9 mouse cellular contexts compared by ENCODE assay signal in genomic region chr9:107555701-107556100, GRCm38 (mm10). TPM values are rescaled to one million over a fixed set of nuclear protein-coding genes. Genes with fewer than 3 reads are reported as not detected.
DNase-seq lines count a peak whose midpoint lies in the region; ATAC-seq and TF ChIP-seq lines count a peak whose summit lies in the region.
"Had no signal": no experiment of that assay in that cellular context is flagged by ENCODE, and none has a peak within 500 bp of the region (broad histone marks: within the 10 kb centered on the region; RNA-seq: fewer than 3 reads in every experiment).

No protein-coding gene starts in this region.

- H3K9me3 ChIP-seq in limb, embryonic 15.5 days, result no peaks in the 10 kb centered on the region
- no peaks in the 10 kb centered on the region for H3K9me3 ChIP-seq in stomach, embryonic 16.5 days (replicated peaks; ENCODE audit: control insufficient read depth, low read length)

- H3K27ac ChIP-seq in gastrocnemius, adult 2 months, result peak overlapping the region; percentile 99
- H3K27ac ChIP-seq in testis, adult 2 months (ENCODE audit: control insufficient read depth, insufficient read depth, low read depth, low read length), result peak overlapping the region; percentile 93
- H3K27ac ChIP-seq in limb, embryonic 15.5 days, result peak overlapping the region; percentile 97
- H3K27ac ChIP-seq in stomach, embryonic 16.5 days (ENCODE audit: low read length), result peak overlapping the region; percentile 95

- no peak for TF ChIP-seq POLR2A in testis, adult 2 months (IDR thresholded peaks at IDR 0.05; ENCODE audit: control insufficient read depth, low read depth, low read length)

- DNase-seq in gastrocnemius, adult 2 months, result no peak
- DNase-seq in gastrocnemius, postnatal 36 days, result no peak
- DNase-seq in testis, postnatal 14 days (ENCODE audit: low spot score), result no peak
- no peak for DNase-seq in layer of hippocampus, adult 9-10 months (ENCODE audit: low spot score)
- no peak for DNase-seq in thymus, postnatal 36 days
- DNase-seq: layer of hippocampus, postnatal 36 days had no signal

- peak overlapping the region; percentile 89 for H3K4me3 ChIP-seq in gastrocnemius, adult 2 months
- peak overlapping the region; percentile 88 for H3K4me3 ChIP-seq in testis, adult 2 months (ENCODE audit: control insufficient read depth, low read depth, low read length)
- peak overlapping the region; percentile 72 for H3K4me3 ChIP-seq in limb, embryonic 15.5 days
- peak overlapping the region; percentile 73 for H3K4me3 ChIP-seq in stomach, embryonic 16.5 days (replicated peaks; ENCODE audit: low read length)

- ATAC-seq in limb, embryonic 15.5 days (ENCODE audit: insufficient number of reproducible peaks, low FRiP score, low TSS enrichment, low read depth), result no peak
- ATAC-seq in stomach, embryonic 16.5 days (ENCODE audit: insufficient read depth, low FRiP score), result no peak

- no peaks in the 10 kb centered on the region for H3K27me3 ChIP-seq in testis, adult 2 months (ENCODE audit: control insufficient read depth, insufficient read depth, low read length)
- H3K27me3 ChIP-seq in limb, embryonic 15.5 days, result no peaks in the 10 kb centered on the region
- no peaks in the 10 kb centered on the region for H3K27me3 ChIP-seq in stomach, embryonic 16.5 days (ENCODE audit: control insufficient read depth, insufficient read depth, low read length)

- TF ChIP-seq CTCF in gastrocnemius, adult 2 months (IDR thresholded peaks at IDR 0.05), result no peak
- no peak for TF ChIP-seq CTCF in testis, adult 2 months (IDR thresholded peaks at IDR 0.05; ENCODE audit: control insufficient read depth, insufficient read depth, insufficient replicate concordance, low read depth, low read length)

- 27% methylated on average over 2 of the region's 2 CpGs for WGBS in limb, embryonic 15.5 days
- 46% methylated on average over 2 of the region's 2 CpGs for WGBS in stomach, embryonic 16.5 days

- H3K4me1 ChIP-seq in testis, adult 2 months (ENCODE audit: control insufficient read depth, insufficient read depth, low read length), result peaks cover 10% of the 10 kb centered on the region
- H3K4me1 ChIP-seq in limb, embryonic 15.5 days, result peaks cover 55% of the 10 kb centered on the region
- peaks cover 44% of the 10 kb centered on the region for H3K4me1 ChIP-seq in stomach, embryonic 16.5 days (ENCODE audit: control insufficient read depth, insufficient read depth, low read length)

- H3K36me3 ChIP-seq in testis, adult 2 months (ENCODE audit: control insufficient read depth, insufficient read depth, low read length), result no peaks in the 10 kb centered on the region; the same call in 1 of the 2 replicates
- H3K36me3 ChIP-seq in limb, embryonic 15.5 days, result peaks cover 38% of the 10 kb centered on the region
- peaks cover 28% of the 10 kb centered on the region for H3K36me3 ChIP-seq in stomach, embryonic 16.5 days (ENCODE audit: control insufficient read depth, insufficient read depth, low read length)

- H3K4me2 ChIP-seq in limb, embryonic 15.5 days, result peak overlapping the region; percentile 89
- peak overlapping the region; percentile 96 for H3K4me2 ChIP-seq in stomach, embryonic 16.5 days (ENCODE audit: low read depth, low read length)

- intact Hi-C loops in gastrocnemius, adult 2 months (cut with DNase I), result no loop called here
- intact Hi-C loops in gastrocnemius, postnatal 36 days (cut with DNase I), result no loop called here

- peak overlapping the region; percentile 67 for H3K9ac ChIP-seq in limb, embryonic 15.5 days
- H3K9ac ChIP-seq in stomach, embryonic 16.5 days (ENCODE audit: low read length), result peak overlapping the region; percentile 93

RNA-seq across cellular contexts. Expression of gene Rassf1, which starts 4.3 kb away (rescaled TPM):
- 10 to 100 TPM; 14.0 to 14.3 TPM for total RNA-seq in gastrocnemius, adult 2 months (2021)
- total RNA-seq in gastrocnemius, postnatal 36 days (2021), result 10 to 100 TPM; 10.4 to 14.9 TPM
- polyA plus RNA-seq in testis, adult 2 months (2012; rRNA removed), result 62.8 and 63.4 TPM in 2 replicates
- 89.7 and 95.4 TPM in 2 replicates for polyA plus RNA-seq in limb, embryonic 15.5 days (2015; fragmentation: Nextera tagmentation; extraction: Ambion mirVana)
- 63.8 and 72.2 TPM in 2 replicates for polyA plus RNA-seq in stomach, embryonic 16.5 days (2015; fragmentation: Nextera tagmentation; extraction: Ambion mirVana)

RNA-seq across cellular contexts. Expression of gene Tusc2, which starts 7.4 kb away (rescaled TPM):
- 10 to 100 TPM; 35.6 to 35.7 TPM for total RNA-seq in gastrocnemius, adult 2 months (2021)
- total RNA-seq in gastrocnemius, postnatal 36 days (2021), result 10 to 100 TPM; 28.7 to 35.1 TPM
- 28.4 and 31.7 TPM in 2 replicates for polyA plus RNA-seq in testis, adult 2 months (2012; rRNA removed)
- polyA plus RNA-seq in limb, embryonic 15.5 days (2015; fragmentation: Nextera tagmentation; extraction: Ambion mirVana), result 35.9 and 37.3 TPM in 2 replicates
- 35.0 and 38.2 TPM in 2 replicates for polyA plus RNA-seq in stomach, embryonic 16.5 days (2015; fragmentation: Nextera tagmentation; extraction: Ambion mirVana)

RNA-seq across cellular contexts. Expression of gene Zmynd10, which starts 8.6 kb away (rescaled TPM):
- total RNA-seq in gastrocnemius, adult 2 months (2021), result under 1 TPM in 1 of 2 experiments, not detected in 1; 0.53 TPM
- total RNA-seq in gastrocnemius, postnatal 36 days (2021), result not detected
- 245 and 272 TPM in 2 replicates for polyA plus RNA-seq in testis, adult 2 months (2012; rRNA removed)
- 1.0 and 1.3 TPM in 2 replicates for polyA plus RNA-seq in limb, embryonic 15.5 days (2015; fragmentation: Nextera tagmentation; extraction: Ambion mirVana)
- 0.76 and 1.6 TPM in 2 replicates for polyA plus RNA-seq in stomach, embryonic 16.5 days (2015; fragmentation: Nextera tagmentation; extraction: Ambion mirVana)

RNA-seq across cellular contexts. Expression of gene Hyal2, which starts 12.0 kb away (rescaled TPM):
- total RNA-seq in gastrocnemius, adult 2 months (2021), result 10 to 100 TPM; 11.3 to 19.9 TPM
- 10 to 100 TPM; 12.0 to 16.5 TPM for total RNA-seq in gastrocnemius, postnatal 36 days (2021)
- polyA plus RNA-seq in testis, adult 2 months (2012; rRNA removed), result 6.4 and 6.5 TPM in 2 replicates
- polyA plus RNA-seq in limb, embryonic 15.5 days (2015; fragmentation: Nextera tagmentation; extraction: Ambion mirVana), result 101 and 104 TPM in 2 replicates
- 85.2 and 91.6 TPM in 2 replicates for polyA plus RNA-seq in stomach, embryonic 16.5 days (2015; fragmentation: Nextera tagmentation; extraction: Ambion mirVana)

RNA-seq across cellular contexts. Expression of gene Nprl2, which starts 13.7 kb away (rescaled TPM):
- 10 to 100 TPM in 1 of 2 experiments, 1 to 10 TPM in 1; 9.7 to 11.5 TPM for total RNA-seq in gastrocnemius, adult 2 months (2021)
- total RNA-seq in gastrocnemius, postnatal 36 days (2021), result 10 to 100 TPM in 1 of 2 experiments, 1 to 10 TPM in 1; 9.1 to 11.6 TPM
- polyA plus RNA-seq in testis, adult 2 months (2012; rRNA removed), result 34.7 and 40.3 TPM in 2 replicates
- polyA plus RNA-seq in limb, embryonic 15.5 days (2015; fragmentation: Nextera tagmentation; extraction: Ambion mirVana), result 40.4 and 44.1 TPM in 2 replicates
- polyA plus RNA-seq in stomach, embryonic 16.5 days (2015; fragmentation: Nextera tagmentation; extraction: Ambion mirVana), result 40.8 and 42.6 TPM in 2 replicates

Comparison
In these comparisons a context has a peak if more than half of its experiments do, and no peak if none do; other contexts are left out.
1. RNA of gene Zmynd10, which starts 8.6 kb away (polyA plus RNA-seq): 245 to 272 TPM in testis, adult 2 months; 1.0 to 1.3 TPM in limb, embryonic 15.5 days and 0.76 to 1.6 TPM in stomach, embryonic 16.5 days; every median in the first group is over 10 times any median in the second.
2. Peak in every context shown above with its lines, with median percentiles within 50 percentile points of each other: H3K27ac ChIP-seq and H3K4me3 ChIP-seq.